Mouse (Mus musculus) thymus, adult 2 months (tissue): ENCODE measurements at regions not wholly inside any gene's neighbourhood (a gene's known extent, or its start where the extent isn't known, plus 50 kb on each side); places are given as distances from the start of the nearest gene placed in this dataset.

Source experiments
- DNase-seq: peaks from one replicate; pipeline ENCODE4 v3.0.0; 2021
- H3K27ac ChIP-seq: fragments of 200-500 bp; 2 replicates; pipeline ENCODE4 v1.5.1; 2012; ENCODE audit warnings: low read length, control low read depth; ENCODE audit not compliant: control insufficient read depth, insufficient read depth
- H3K27me3 ChIP-seq: fragments of 200-500 bp; 2 replicates; pipeline ENCODE4 v1.6.1; 2012; ENCODE audit warnings: mild to moderate bottlenecking, low read length, moderate library complexity, mixed read lengths; ENCODE audit not compliant: control insufficient read depth, insufficient read depth
- H3K36me3 ChIP-seq: fragments of 200-500 bp; 2 replicates; pipeline ENCODE4 v1.6.1; 2012; ENCODE audit warnings: mild to moderate bottlenecking, low read length, moderate library complexity; ENCODE audit not compliant: control insufficient read depth, insufficient read depth
- H3K4me1 ChIP-seq: fragments of 200-500 bp; replicated peaks from 2 replicates; pipeline ENCODE4 v1.6.1; 2012; ENCODE audit warnings: low read length; ENCODE audit not compliant: control insufficient read depth, insufficient read depth
- H3K4me3 ChIP-seq: fragments of 200-500 bp; 2 replicates; pipeline ENCODE4 v1.5.1; 2012; ENCODE audit warnings: mild to moderate bottlenecking, low read length, control low read depth, moderate library complexity; ENCODE audit not compliant: control insufficient read depth, insufficient read depth
- CTCF ChIP-seq: fragments of 200-500 bp; IDR thresholded peaks from 2 replicates; pipeline ENCODE4 v1.5.1; 2012; ENCODE audit warnings: mild to moderate bottlenecking, control low read depth, low read length, moderate library complexity, borderline replicate concordance; ENCODE audit not compliant: control insufficient read depth, poor library complexity, insufficient read depth; ENCODE audit errors: extremely low read depth
- POLR2A ChIP-seq: fragments of 200-500 bp; IDR thresholded peaks from 2 replicates; pipeline ENCODE4 v1.6.1; 2012; ENCODE audit warnings: mild to moderate bottlenecking, low read length, control low read depth, moderate library complexity; ENCODE audit not compliant: control insufficient read depth, poor library complexity, insufficient read depth; ENCODE audit errors: extremely low read depth
- WGBS: fragments of 180-500 bp; shearing (Covaris S2); methylation state at CpG from one replicate; pipeline ENCODE4 v1.1.7; 2018; 5-methylcytosine and 5-hydroxymethylcytosine counted together

DNA sequence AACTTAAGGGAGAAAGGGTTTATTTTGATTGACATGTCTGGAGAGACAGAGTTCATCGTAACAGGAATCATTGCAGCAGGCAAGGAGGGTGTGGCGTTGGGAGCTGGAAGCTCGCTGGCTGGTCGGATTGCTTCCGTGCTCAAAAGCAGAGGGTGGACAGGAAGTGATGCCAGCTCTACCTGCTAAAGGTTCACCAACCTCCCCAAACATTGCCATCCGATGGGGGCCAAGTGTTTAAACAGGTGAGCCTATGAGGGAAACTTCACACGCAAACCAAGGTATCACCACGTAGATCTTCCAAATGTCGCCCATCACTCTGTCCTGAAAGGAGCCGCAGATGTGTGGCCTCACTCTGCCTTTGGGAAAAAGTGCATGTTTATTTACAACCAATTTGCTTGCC lies 162.3 kb upstream of the 3110018I06Rik start:
- H3K27me3 ChIP-seq = no peaks in the 10 kb centered on the region
- H3K4me1 ChIP-seq = peaks cover 11% of the 10 kb centered on the region
- TF ChIP-seq POLR2A (no peak), CTCF (no peak)
- no peak overlapping the region for H3K4me3 ChIP-seq
- H3K36me3 ChIP-seq = no peaks in the 10 kb centered on the region
- no peak for DNase-seq
- no peak overlapping the region for H3K27ac ChIP-seq
- WGBS = 98% methylated on average over 10 of the region's 10 CpGs

DNA sequence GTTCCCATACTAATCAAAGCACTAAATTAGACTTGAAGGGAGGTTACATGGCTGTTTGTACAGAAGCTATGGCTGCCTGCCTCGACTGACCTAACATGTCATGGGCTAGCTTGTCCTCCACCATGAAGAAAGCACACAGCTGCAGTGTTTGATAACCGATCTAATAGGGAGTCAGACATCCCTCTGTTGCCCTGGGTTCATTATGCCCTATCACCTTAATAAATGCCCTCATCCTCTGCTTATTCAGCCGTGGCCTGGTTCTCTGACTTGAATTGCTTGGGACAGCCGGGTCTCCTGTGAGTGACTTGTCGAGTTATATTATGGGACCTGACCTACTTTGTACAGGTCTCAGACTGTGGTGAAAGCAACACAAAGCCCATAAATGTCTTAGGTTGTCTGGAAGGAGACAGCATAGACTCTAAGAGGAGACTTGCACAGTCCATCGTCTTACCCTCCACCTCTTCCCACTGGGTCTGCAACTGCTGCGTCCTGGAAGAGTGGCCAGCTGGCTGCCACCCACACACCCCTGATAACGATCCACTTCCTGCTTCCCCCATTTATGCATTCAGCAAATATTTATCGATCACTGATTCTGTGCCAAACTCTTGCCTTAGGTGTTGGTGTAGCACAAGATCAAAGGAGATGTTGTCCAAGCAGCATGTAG lies 161.2 kb upstream of the 3110018I06Rik start:
- no peaks in the 10 kb centered on the region for H3K36me3 ChIP-seq
- no peak for DNase-seq
- 90% methylated on average over 9 of the region's 9 CpGs for WGBS
- H3K27me3 ChIP-seq = no peaks in the 10 kb centered on the region
- TF ChIP-seq POLR2A (no peak), CTCF (no peak)
- H3K4me1 ChIP-seq = peaks cover 11% of the 10 kb centered on the region
- no peak overlapping the region for H3K4me3 ChIP-seq
- H3K27ac ChIP-seq = no peak overlapping the region

DNA sequence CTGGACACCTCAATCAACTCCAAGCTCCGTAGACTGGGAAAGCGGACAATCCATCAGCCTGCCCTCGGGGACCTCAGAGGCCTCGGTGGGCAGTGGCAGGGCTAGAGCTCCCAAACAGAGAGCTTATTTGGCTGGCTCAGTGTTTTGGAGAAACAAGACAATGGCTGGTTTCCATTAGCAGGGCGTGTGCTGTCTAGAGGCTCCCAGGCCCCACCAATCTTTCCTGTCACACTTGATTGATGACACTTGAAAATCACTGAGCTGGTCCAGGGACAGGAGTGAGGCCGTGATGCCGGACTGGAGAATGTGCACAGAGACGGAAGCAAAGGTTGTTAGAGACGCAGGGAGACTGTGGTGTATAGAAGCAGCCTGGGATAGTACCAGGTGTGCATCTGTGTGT lies 159.4 kb upstream of the 3110018I06Rik start:
- 84% methylated on average over 9 of the region's 9 CpGs for WGBS
- no peak for TF ChIP-seq CTCF
- TF ChIP-seq POLR2A = no peak
- no peak overlapping the region for H3K27ac ChIP-seq
- no peaks in the 10 kb centered on the region for H3K36me3 ChIP-seq
- H3K4me1 ChIP-seq = peaks cover 11% of the 10 kb centered on the region
- H3K4me3 ChIP-seq = no peak overlapping the region
- no peak for DNase-seq
- no peaks in the 10 kb centered on the region for H3K27me3 ChIP-seq

- TF ChIP-seq CTCF (no peak), POLR2A (no peak)
- Histone ChIP-seq H3K27ac (no peak overlapping the region), H3K4me3 (no peak overlapping the region), H3K36me3 (no peaks in the 10 kb centered on the region), H3K4me1 (peaks cover 5% of the 10 kb centered on the region), H3K27me3 (no peaks in the 10 kb centered on the region)
- WGBS = 95% methylated on average over 8 of the region's 8 CpGs
- no peak for DNase-seq
Measured at GRCm38 (mm10) chr12:107334366-107334765, 154.1 kb upstream of the 3110018I06Rik start.

DNA sequence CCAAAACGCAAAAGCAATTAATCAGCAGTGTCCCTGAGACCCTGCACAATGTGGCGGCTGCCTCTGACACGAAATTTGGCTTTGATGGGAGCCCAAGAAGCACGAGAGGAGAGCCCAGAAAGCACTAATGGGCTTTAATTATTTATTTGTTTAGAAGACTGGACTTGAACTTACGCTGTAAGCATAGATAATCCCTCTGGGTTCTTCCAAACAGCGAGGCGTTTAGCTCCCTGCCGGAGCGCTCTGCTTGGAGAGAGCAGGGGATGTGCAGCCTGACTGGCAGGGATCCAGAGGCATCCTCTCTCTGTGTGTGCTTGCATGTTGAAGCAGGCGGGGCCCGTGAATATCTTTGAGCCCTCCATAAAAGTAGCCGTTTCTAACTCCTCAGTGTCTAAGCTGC lies 153.3 kb upstream of the 3110018I06Rik start:
- Histone ChIP-seq H3K36me3 (no peaks in the 10 kb centered on the region), H3K27me3 (no peaks in the 10 kb centered on the region), H3K27ac (no peak overlapping the region), H3K4me3 (no peak overlapping the region), H3K4me1 (no peaks in the 10 kb centered on the region; the same call in 1 of the 2 replicates)
- no peak for TF ChIP-seq POLR2A
- no peak for TF ChIP-seq CTCF
- WGBS = 90% methylated on average over 12 of the region's 12 CpGs
- DNase-seq = no peak

DNA sequence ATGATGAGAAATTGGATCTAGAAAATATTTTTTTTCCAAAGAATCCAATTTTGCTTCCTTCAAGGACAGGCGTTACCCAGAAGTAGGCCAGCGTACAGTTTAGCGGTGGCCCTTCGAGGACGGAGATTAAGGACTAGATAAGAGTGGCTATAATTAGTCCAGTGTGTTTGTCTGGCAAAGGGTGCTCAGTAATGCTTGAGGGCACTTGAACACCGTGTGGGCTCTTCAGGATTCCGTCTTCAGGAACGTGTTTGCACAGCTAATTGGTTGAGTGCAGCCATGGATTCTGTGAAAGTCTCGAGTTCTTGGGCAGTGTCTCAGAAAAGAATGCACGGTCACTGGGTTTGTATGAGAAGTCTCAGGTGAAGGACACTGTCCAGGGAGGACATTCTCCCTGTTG lies 149.7 kb upstream of the 3110018I06Rik start:
- Histone ChIP-seq H3K36me3 (no peaks in the 10 kb centered on the region), H3K27ac (no peak overlapping the region), H3K4me3 (no peak overlapping the region), H3K27me3 (no peaks in the 10 kb centered on the region), H3K4me1 (no peaks in the 10 kb centered on the region; the same call in 1 of the 2 replicates)
- 93% methylated on average over 10 of the region's 10 CpGs for WGBS
- TF ChIP-seq CTCF = no peak
- no peak for TF ChIP-seq POLR2A
- DNase-seq = no peak

DNA sequence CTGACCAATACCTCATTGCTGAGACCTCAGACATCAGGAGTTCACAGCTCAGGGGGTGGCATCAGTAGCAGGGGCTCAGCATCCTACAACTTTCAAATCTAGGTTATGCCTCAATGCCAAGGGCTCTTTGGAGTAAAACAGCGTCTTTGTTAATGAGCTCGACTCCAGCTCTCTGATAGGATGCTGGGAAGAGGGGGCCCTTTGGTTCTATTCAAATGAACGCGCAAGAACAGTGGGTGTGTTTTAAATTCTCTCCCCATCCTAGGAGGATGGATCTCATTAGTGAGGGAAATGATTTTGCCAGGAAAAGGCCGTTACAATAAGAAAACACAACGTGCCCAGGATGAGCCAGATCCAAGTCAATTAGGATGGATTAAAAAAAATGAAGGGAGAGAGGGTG lies 132.2 kb upstream of the 3110018I06Rik start:
- H3K4me3 ChIP-seq = no peak overlapping the region
- no peak for TF ChIP-seq CTCF
- no peak for DNase-seq
- no peak overlapping the region for H3K27ac ChIP-seq
- H3K4me1 ChIP-seq = peaks cover 55% of the 10 kb centered on the region
- H3K36me3 ChIP-seq = no peaks in the 10 kb centered on the region
- WGBS = 89% methylated on average over 6 of the region's 6 CpGs
- H3K27me3 ChIP-seq = no peaks in the 10 kb centered on the region
